Mouse (Mus musculus) large intestine, adult 2 months (tissue): ENCODE measurements around the gene Slc35d1. TPM values are rescaled to one million over a fixed set of nuclear protein-coding genes. Genes with fewer than 3 reads are reported as not detected.

Experiments used
- DNase-seq: peaks from one replicate; pipeline ENCODE4 v3.0.0-alpha.2; 2012; ENCODE audit warnings: low read depth, low spot score
- WGBS: fragments of 180-500 bp; shearing (Covaris S2); methylation state at CpG from one replicate; pipeline ENCODE4 v1.1.7; 2018; 5-methylcytosine and 5-hydroxymethylcytosine counted together
- polyA plus RNA-seq: library from polyadenylated mRNA; depleted of rRNA; stranded (reverse); fragments of >200 nt; gene quantifications from 2 replicates; pipeline ENCODE4 v1.2.3, GENCODE M21; 2012; rRNA removed

Gene Slc35d1
- polyA plus RNA-seq, result 8.9 and 10.2 TPM in 2 replicates

DNA sequence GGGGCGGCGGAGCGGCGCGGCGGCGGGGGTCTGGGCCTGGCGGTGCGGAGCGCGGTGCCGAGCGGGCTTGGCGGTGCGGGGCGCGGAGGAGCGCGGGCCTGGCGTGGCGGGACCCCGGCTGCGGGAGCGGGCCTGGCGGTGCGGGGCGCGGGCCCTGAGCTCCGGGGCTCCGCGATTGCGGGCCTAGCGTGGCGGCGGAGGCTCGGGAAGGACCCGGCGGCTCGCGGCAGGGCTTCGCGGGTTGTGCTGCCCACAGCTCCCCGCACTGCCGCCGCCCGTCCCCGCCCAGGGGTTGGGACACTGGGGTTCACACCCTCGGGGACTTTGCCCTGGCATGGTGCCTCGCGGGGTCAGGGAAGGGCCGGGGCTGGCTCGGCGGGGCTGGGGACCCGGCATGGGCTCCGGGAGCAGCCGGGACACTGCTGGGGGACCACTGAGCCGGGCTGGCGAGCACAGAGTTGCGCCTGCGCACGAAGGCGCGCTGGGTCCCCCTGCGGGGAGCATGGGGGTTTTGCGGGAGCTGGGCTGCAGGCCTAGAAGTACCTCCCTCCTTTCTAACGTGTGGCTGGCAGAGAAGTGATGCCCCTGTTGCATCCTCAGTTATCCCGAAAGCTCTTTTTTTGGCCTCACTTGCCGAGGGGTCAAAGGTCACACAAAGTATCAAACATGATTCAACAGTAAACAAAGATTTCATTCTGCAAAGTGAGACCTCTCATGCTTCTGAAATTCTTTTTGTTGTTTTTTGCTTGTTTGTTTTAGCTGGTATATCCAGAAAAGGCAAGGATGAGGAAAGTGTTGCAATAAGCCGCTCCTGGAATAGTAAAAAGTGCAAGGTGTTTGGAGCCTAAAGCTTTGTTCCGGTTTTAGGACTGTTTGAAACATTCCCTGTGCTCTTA lies at the start of gene Slc35d1:
Gene Slc35d1, minus strand, starts transcription at position 240 of the 896 bp plus-strand sequence.
- 2% methylated on average over 69 of the region's 70 CpGs for WGBS
- peak; percentile 54 for DNase-seq

DNA sequence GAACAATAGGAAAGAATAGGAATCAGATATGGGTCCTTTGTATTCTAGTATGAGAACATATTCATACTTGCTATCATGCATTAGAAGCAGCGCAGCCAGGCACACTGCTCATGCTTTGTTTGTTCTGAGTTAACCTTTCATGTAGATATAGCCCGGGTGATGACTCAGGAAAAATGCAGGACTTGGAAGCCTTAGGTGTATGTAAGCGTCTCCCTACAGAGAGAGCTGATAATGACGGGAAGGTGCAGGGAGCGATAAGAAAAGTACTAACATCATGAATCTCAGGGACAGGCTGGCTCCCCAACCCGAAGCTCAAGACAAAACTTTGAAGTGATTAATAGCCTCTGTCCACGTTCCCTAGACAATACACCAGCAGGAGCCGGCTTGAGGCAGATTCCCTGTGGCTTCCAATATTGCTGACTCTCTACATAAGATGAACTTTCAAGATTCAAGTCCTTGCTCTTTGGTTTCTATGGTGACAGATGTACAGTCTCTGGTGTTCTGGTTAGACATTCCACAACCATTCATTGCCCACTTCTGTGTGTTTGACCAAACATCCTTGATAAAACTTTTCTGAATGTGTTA lies 48.9 kb upstream of the Slc35d1 start:
- no peak for DNase-seq
- WGBS, result 16% methylated on average over 8 of the region's 8 CpGs

DNA sequence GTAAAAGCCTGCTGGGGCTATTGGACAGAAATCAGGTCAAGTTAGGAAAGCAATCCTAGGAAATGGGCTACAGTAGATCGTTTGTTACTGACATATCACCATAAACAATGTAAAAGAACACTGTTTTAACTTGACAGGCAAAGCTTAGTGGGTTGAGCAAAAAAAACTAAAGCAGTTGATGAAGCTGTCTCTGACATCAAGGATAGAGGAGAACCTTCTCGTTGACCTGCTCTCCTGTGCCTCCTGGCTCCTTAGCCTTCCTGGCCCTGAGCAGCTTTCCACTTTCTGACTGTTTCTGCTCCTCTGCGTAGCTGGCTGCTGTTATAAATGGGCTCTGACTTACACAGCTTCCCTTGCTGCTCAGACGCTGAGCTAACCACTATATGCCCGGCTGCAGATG lies 48.4 kb upstream of the Slc35d1 start:
- 24% methylated on average over 5 of the region's 5 CpGs for WGBS
- DNase-seq, result no peak

DNA sequence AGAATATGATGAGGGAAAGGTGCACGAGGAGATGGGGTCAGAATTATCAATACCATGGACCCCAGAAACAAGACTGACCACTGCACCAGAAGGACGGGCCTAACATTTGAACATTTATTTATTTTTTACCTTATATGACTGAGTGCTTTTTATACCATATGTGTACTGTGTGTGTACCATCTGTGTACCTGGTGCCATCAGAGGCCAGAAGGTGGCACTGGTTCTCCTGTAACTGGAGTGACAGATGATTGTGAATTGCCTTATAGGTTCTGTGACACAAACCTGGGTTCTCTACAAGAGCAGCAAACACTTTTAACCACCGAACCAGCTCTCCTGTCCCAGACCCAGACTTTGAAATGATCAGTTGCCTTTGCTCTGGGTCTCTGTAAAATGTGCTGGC lies 43.9 kb upstream of the Slc35d1 start:
- 74% methylated on average over 3 of the region's 3 CpGs for WGBS
- no peak for DNase-seq

DNA sequence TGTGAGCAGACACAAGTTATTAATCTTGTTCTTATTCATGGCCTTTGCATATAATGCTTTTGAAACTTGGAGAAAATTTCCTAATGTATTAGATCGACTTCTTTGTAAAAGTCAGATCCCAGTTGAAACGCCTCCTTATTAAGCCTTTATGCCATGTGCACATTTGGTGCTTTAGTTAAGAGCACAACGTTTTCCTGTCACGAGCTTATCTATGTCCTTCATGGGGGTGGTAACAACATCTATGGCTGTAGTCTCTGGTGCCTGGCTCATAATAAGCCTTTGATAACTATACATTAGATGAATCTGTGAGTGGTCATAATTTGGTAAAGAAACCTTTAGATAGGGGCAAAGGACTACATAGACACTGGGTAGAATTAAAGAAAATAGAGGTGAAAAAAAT lies 38.9 kb upstream of the Slc35d1 start:
- 74% methylated on average over 4 of the region's 4 CpGs for WGBS
- no peak for DNase-seq

DNA sequence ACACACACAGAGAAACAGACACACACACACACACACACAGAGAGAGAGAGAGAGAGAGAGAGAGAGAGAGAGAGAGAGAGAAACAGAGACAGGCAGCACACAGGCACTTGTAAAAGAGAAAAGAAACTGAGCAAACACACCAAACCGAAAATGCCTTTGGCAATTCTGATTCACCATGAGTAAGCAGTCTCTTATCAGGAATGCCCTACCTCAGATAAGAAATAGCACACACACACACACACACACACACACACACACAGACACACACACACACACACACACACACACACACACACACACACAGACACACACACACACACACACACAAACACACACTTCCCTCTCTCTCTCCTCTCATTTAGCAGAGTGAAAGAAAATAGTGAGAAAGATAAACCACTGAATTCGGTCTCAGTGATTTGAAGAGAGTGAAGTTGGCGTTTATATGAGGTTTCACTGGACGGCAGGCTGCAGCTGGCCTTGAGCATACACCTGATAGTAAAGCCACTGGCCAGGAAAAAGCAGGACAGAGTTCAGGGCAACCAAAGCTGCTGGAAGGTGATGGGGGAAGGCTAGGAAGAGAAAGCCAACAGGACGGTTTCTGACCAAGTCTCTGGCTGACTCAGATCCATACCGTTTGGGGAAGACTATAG lies 34.6 kb upstream of the Slc35d1 start:
- DNase-seq, result no peak
- WGBS, result 12% methylated on average over 6 of the region's 6 CpGs

DNA sequence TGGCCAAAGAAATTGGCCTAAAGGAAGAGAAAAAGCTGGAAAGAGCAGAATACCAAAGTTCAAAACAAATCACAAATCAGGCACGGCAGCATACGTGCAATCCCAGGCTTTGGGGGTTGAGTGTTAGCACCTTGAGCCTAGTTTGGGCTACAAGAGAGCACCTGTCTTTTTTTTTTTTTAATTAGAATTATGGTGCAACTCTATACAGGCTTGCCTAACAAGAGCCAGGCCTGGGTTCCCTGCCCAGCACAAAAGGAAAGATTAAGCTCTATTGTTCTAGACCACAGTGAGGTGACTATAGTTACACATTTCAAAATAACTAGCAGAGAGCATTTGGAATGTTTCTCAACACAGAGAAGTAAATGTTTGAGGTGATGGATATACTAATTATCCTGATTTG lies 32.8 kb upstream of the Slc35d1 start:
- WGBS, result 90% methylated on average over 2 of the region's 2 CpGs
- DNase-seq, result no peak

DNA sequence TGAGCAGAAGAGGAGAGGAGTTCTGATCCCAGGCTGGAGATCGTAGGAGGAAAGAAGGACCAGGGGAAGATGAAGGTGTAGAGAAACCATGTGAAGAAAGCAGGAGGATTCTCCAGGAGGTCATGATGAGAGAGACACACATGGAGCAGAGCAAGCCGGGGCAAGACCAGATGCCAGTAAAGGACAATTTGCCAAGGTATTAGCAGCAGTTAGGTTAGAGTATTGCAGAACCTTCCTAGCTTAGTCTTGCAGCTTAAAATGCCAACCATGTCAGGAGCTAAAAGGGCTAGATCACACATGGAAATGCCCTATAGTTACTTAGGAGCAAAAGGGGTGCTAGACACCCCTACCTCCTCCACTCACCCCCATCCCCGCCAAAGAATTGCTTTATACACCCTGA lies 32.3 kb upstream of the Slc35d1 start:
- no peak for DNase-seq
- WGBS, result 89% methylated on average over 3 of the region's 3 CpGs

DNA sequence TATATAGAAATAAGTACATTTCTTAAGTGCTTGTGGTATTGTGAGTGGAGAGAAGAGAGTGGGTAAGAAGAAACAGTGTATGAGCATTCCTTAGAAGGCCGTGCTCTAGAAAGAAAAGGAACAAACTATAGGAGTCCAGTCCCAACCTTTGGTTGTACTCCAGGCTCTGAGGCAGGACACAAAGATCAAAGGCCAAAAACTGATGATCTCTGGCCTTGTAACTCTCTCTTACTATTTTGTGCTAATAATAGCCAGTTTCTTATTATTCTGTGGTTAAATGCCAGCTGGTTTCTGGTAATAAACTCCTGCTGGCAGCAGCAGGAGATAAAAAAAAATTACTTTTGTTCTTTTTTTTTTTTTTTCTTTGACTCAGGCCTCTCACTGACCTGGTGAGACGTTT lies 17.2 kb upstream of the Slc35d1 start:
- no peak for DNase-seq
- WGBS, result 76% methylated on average over 2 of the region's 2 CpGs

DNA sequence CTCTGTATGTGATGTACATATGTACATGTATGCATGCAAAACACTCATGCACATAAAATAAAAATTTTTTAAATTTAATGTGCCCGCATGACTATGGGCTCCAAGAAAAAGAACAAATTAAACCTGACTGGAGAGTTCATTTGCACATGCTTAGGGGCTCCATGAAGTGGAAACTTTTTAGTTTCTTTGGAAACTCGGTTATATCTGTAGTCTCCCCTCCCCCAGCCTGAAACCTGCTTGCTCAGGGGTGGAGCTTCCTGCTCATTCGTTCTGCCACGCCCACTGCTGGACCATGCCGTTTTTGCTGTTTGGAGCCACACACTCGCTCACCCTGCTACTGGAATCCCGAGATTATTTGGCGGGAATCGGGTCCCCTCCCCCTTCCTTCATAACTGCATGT lies 7.9 kb upstream of the Slc35d1 start:
- no peak for DNase-seq
- 25% methylated on average over 9 of the region's 9 CpGs for WGBS

DNA sequence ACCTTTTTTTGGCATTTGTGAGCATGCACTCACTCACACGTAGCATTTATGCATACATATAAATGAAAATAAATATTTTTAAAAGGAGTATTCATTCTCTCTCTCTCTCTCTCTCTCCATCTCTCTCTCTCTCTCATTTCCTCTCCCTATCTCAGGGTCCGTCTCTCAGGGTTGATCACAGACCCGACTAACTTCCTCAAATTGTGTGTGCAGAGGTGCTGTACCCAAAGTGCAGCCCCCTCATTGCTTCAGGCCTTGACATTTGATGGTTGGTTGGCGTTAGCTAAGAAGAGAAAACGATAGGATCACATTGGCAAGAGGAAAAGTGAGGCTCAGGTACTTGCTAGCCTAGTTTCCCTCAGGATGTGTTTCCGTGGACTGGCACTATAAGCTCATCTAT lies 6.8 kb upstream of the Slc35d1 start:
- no peak for DNase-seq
- 80% methylated on average over 6 of the region's 6 CpGs for WGBS

DNA sequence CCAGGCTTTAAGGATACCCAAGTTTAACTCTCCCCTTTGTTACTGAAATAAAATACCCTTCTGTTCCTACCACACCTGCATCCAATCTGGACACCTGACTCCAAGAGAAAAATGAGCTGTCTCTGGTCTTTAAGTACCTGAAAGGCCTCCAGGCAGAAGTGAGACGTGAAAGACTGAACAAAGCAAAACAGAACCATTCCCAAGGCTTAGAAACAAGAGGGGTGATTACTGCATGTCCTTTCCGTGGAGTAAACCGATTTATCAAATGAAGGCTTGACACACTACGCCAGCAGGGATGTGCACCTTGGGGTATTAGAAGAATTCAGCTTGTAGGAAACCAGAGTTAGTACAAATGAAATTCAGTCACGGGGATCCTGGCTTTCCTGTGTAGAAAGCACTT lies 4.0 kb upstream of the Slc35d1 start:
- WGBS, result 86% methylated on average over 5 of the region's 5 CpGs
- DNase-seq, result no peak

DNA sequence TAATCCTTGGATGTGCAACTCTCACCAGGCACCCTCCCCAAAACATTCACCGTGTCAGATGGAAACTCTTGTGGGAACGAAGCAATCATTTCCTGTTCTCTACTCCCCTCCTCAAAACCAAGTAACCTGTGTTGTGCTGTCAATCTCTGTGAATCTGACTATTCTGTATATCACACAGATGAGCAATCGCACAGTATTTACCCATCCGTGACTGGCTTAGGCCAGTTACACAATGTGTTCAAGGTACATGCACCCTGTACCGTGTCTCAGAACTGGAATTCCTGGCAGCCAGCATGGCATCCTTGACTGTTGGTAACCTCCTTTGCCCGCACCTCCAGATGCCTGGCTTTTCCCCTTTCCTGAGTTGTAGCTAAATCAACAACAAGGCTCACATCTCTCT lies 1.1 kb upstream of the Slc35d1 start:
- no peak for DNase-seq
- 70% methylated on average over 6 of the region's 6 CpGs for WGBS

DNA sequence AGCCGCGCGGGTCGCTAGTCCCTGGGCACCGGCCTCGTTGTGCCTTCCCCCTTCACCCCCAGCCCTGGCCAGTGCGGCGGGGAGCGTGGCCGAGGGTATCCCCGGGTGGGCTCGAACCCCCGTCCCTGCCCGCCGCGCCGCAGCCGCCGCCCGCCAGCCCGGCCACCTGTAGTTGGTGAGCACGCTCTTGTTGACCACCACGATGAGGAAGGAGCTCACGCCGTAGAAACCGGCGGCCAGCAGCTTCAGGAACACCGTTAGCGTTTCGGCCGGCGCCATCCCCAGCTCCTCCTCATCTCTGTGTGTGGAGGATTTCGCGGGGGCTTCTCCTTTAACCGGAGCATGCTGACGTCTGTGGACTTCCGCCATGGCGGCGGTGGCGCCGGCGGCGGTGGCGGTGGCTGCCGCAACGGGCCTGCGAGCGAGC lies 453 bp downstream of the Slc35d1 start:
- under 1% methylated on average over 48 of the region's 48 CpGs for WGBS
- no peak for DNase-seq

DNA sequence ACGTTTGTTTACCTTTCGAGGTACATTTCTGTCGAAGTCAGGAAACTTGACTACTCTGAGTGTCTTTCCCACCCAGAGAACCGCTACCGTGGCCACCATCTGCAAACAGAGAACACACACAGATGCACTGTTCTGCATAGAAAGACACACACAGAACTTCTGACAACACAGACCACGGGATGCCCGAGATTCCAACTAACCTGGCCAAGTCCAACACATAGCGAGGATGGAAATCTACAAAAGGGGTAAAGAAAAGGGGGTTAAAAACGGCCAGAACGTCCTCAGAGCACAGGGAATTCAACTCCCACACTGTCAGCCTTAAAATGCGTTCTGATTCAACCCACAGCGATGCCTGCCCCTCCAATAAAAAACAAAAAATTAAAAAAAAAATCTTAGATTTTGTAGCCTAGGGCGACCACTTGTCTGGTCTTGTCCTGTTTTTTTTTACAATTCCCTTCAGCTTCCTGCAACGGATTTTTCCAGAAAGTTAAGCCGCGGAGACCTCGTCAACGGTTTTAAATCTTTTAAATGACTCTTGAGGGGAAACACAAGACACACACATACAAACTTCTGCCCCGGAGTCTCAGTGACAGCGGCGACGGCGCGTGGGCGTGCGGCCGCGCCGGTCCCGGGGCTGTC lies 986 bp downstream of the Slc35d1 start:
- no peak for DNase-seq
- 2% methylated on average over 30 of the region's 30 CpGs for WGBS

DNA sequence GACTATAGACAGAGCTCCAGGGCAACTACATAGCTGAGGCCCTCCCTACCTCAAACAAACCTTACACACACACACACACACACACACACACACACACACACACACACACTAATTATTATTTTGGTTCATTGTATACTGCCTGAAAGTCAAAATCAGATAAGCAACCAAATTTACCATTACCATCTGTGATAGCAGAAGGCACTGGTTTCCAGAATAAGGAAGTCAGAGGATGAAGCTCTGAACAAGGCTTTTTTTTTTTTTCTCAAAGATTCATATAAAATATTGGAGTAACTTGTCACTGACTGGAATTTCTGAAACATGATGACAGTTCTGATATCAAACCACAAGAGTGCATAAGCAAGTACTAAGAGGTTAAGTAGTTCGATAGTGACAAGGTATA lies 6.4 kb downstream of the Slc35d1 start:
- 92% methylated on average over 1 of the region's 1 CpGs for WGBS

DNA sequence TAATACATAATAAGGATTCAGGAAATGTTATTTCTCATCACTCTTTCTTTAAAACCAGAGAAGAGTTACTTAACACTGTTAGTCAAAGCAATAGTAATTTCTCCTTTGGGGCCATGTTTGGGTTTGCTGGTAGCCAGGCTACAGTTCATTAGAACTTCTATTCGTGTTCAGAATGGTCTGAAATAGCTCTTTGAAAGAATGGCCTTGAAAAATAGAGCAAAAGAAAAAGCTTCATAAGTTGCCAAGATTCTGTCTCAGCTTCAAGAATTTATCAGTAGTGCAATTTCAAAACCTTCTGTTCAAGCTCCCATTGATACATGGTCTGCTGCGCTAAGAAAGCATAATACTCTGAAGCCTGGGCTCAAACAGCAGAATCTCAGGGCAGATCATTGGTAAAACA lies 11.3 kb downstream of the Slc35d1 start:
- DNase-seq, result no peak
- 84% methylated on average over 2 of the region's 2 CpGs for WGBS

More for the DNA sequence above, 6.4 kb downstream of the Slc35d1 start:
- DNase-seq, result no peak

DNA sequence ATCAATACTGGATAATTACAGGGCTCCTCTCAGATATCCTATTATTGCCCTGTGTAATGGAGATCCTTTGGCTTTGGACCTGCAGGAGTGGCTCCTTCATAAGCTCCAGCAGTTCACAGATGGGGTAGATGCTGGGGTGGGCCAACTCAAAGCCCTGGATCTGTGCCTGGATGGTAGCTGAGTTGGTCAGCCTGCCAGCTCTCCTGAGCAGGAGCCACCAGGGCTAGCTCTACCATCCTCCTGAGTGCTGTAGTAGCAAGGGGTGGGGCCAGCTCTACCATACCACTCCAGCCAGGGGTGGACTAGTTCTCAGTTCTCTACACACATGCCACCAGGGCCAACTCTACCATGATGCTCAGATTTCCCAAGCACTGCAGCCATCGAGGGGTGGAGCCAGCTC lies 14.9 kb downstream of the Slc35d1 start:
- no peak for DNase-seq

DNA sequence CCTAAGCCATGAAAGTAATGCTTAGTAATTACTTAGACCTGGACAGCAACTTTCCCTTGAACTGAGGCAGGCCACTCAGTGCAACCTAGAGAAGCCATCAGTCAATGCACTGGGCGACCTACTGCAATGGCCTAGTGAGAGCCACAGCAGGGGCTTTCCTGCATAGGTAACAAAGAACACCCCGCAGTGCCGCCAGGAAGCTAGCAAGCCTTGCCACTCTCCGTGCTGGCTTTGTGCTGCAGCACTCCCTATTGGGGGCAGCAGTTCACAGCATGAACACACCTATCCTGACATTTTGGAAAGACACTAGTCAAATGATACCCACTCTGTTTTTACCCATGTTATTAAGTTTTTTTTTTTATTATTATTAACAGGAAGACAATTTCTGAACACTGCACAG lies 15.9 kb downstream of the Slc35d1 start:
- no peak for DNase-seq
- 84% methylated on average over 4 of the region's 4 CpGs for WGBS

More for the DNA sequence above, 14.9 kb downstream of the Slc35d1 start:
- 85% methylated on average over 1 of the region's 1 CpGs for WGBS

DNA sequence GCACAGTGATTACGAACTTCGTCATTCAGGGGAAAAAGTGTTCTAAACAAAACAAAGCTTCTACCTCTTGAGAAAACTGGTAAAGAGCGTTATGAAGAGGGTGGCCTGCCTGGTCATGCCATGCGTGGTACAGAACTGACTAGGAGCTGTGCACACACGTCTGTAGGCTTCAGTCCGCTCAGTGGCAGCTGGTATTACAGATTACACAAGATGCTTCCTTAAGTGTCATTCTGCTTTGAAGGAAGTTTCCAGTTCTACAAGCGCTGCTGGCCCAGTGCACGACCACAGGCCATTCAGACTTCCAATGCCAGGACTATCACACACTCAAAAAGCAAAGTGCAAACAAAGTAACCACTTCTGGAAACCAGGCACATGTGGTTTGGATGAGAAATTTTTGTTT lies 17.6 kb downstream of the Slc35d1 start:
- 90% methylated on average over 8 of the region's 8 CpGs for WGBS
- DNase-seq, result no peak
